Mouse (Mus musculus) heart, embryonic 10.5 days (tissue): Measurements from ENCODE around the gene Igfbp5. TPM values are rescaled to one million over a fixed set of nuclear protein-coding genes. Genes with fewer than 3 reads are reported as not detected.

Experiments
- DNase-seq: peaks from one replicate; pipeline ENCODE4 v3.0.0-alpha.2; 2017; ENCODE audit warnings: low spot score
- H3K27ac ChIP-seq: fragments of 300-500 bp; sonication (generic); 2 replicates; pipeline ENCODE4 v1.5.1; 2016; ENCODE audit warnings: mild to moderate bottlenecking
- H3K27me3 ChIP-seq: fragments of 300-500 bp; sonication (generic); 2 replicates; pipeline ENCODE4 v1.6.1; 2016; ENCODE audit warnings: mild to moderate bottlenecking; ENCODE audit not compliant: poor library complexity, insufficient read depth, severe bottlenecking
- H3K36me3 ChIP-seq: fragments of 300-500 bp; sonication (generic); 2 replicates; pipeline ENCODE4 v1.6.1; 2016; ENCODE audit warnings: mild to moderate bottlenecking, moderate library complexity
- H3K4me1 ChIP-seq: fragments of 300-500 bp; sonication (generic); 2 replicates; pipeline ENCODE4 v1.6.1; 2016; ENCODE audit warnings: mild to moderate bottlenecking
- H3K4me3 ChIP-seq: fragments of 300-500 bp; sonication (generic); 2 replicates; pipeline ENCODE4 v1.5.1; 2016; ENCODE audit warnings: mild to moderate bottlenecking, moderate library complexity
- H3K9me3 ChIP-seq: fragments of 300-500 bp; sonication (generic); 2 replicates; pipeline ENCODE4 v1.6.1; 2016; ENCODE audit warnings: mild to moderate bottlenecking, moderate library complexity
- WGBS: fragments of 180-500 bp; shearing (Covaris S2); methylation state at CpG from one replicate; pipeline ENCODE4 v1.1.7; 2016; 5-methylcytosine and 5-hydroxymethylcytosine counted together
- polyA plus RNA-seq: library from polyadenylated mRNA; unstranded; fragments of >200 nt; fragmentation: Nextera tagmentation; extraction: Ambion mirVana; gene quantifications from 2 replicates; pipeline ENCODE4 v1.2.1, GENCODE M21; 2016

Igfbp5 gene
- polyA plus RNA-seq, 1 experiment from 2014 or later = 178 TPM

DNA sequence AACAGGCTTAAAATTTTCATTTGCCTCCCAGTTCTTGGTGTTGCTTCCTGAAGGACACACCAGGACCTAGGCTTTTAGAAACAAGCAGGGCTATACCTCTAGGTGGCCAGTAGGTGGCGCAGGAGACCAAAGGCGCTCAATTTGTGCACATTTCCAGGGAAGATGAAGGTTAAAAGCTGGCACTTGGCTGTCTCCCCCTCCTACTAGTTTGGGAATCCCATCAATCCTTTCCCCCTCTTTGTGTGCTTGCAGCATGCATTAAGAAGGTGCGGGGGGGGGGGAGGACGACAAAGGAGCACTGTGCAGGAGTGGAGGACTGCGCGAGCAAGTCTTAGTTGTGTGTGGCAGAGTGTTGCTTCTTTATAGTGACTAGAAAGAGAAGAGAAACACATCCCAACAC lies 8.8 kb downstream of the Igfbp5 start:
- 27% methylated on average over 6 of the region's 6 CpGs for WGBS
- Histone ChIP-seq H3K4me1 (peaks cover 41% of the 10 kb centered on the region), H3K4me3 (no peak overlapping the region), H3K27me3 (no peaks in the 10 kb centered on the region), H3K36me3 (peaks cover 73% of the 10 kb centered on the region), H3K27ac (peak overlapping the region; percentile 52; the same call in 1 of the 2 replicates), H3K9me3 (no peaks in the 10 kb centered on the region)
- peak; percentile 84 for DNase-seq

DNA sequence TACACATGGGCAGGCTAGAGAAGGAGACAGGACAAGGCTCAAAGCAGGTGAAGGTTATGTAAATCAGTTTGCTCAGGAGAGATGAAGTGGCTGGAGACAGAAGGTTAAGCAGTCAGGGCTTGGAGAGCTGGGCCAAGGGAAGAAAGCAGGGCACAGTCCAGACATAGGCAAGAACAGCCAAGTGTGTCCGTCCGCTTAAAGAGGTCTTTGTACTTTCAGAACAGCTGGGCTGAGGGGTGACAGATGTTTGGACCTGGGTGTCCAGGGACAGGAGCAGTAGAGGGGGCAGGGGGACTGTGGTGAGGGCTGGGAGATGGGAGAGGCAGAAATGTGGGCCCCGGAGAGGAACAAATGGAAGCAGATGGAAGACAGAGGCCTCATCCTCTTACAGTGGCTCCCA lies 10.4 kb downstream of the Igfbp5 start:
- no peaks in the 10 kb centered on the region for H3K27me3 ChIP-seq
- peaks cover 29% of the 10 kb centered on the region for H3K4me1 ChIP-seq
- WGBS = 89% methylated on average over 3 of the region's 3 CpGs
- H3K9me3 ChIP-seq = no peaks in the 10 kb centered on the region
- no peak for DNase-seq
- peaks cover 88% of the 10 kb centered on the region for H3K36me3 ChIP-seq
- no peak overlapping the region for H3K4me3 ChIP-seq
- H3K27ac ChIP-seq = no peak overlapping the region

DNA sequence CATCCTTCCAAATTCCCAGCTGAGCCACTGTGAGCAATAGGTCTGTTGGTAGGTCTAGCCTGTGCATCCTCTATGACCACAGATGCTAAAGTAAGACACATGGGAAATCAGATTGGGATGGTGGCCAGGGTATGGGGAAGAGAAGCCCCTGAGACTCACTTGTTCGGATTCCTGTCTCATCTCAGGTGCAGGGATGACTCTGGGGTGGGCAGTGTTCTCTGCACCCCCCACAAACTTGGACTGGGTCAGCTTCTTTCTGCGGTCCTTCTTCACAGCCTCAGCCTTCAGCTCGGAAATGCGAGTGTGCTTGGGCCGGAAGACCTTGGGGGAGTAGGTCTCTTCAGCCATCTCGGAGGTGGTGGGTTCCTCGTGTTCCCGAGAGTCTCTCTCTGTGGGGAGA lies 11.0 kb downstream of the Igfbp5 start:
- no peak for DNase-seq
- H3K36me3 ChIP-seq = peaks cover 88% of the 10 kb centered on the region

DNA sequence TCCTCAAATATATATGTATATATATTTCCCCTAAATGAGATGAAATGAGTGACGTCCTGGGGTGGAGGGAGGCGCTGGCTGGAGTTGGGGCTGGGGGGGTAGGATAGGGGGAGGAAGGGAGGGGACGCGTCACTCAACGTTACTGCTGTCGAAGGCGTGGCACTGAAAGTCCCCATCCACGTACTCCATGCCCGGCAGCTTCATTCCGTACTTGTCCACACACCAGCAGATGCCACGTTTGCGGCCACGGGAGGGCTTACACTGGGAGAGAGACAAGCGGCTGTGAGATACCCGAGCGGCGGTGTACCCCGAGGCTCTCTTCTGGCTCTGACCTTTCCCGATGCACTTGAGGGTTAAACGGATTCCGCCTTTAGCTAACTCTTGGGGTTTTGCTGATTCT lies 12.4 kb downstream of the Igfbp5 start:
- H3K9me3 ChIP-seq = no peaks in the 10 kb centered on the region
- H3K27me3 ChIP-seq = no peaks in the 10 kb centered on the region
- H3K36me3 ChIP-seq = peaks cover 86% of the 10 kb centered on the region
- no peak overlapping the region for H3K4me3 ChIP-seq
- DNase-seq = no peak
- peaks cover 15% of the 10 kb centered on the region for H3K4me1 ChIP-seq
- WGBS = 85% methylated on average over 21 of the region's 21 CpGs
- no peak overlapping the region for H3K27ac ChIP-seq

More for the DNA sequence above, 11.0 kb downstream of the Igfbp5 start:
- Histone ChIP-seq H3K27ac (no peak overlapping the region), H3K4me3 (no peak overlapping the region), H3K9me3 (no peaks in the 10 kb centered on the region), H3K27me3 (no peaks in the 10 kb centered on the region), H3K4me1 (peaks cover 23% of the 10 kb centered on the region)
- WGBS = 83% methylated on average over 8 of the region's 8 CpGs

DNA sequence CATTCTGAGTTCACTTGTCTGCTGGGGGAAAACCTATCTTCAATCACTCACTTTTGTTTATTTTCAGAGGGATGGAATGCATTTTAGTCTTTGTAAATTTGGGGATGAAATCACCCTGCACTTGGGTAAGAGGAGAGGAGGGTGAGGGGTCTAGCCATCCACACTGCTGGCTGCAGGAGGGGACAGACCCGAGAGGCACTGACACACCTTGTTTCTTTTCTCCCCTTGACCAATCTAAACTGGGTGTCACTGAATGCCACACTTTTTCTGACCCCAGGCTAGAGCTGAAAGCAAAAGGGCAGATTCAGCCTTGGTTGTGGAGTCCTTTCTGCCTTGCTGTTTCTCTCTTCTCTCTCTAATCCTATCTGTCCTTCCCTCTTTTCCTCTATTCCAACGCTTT lies 13.0 kb downstream of the Igfbp5 start:
- Histone ChIP-seq H3K4me1 (peaks cover 12% of the 10 kb centered on the region), H3K4me3 (no peak overlapping the region), H3K27me3 (no peaks in the 10 kb centered on the region), H3K27ac (no peak overlapping the region), H3K9me3 (no peaks in the 10 kb centered on the region), H3K36me3 (peaks cover 83% of the 10 kb centered on the region)
- WGBS = 60% methylated on average over 2 of the region's 2 CpGs
- no peak for DNase-seq

DNA sequence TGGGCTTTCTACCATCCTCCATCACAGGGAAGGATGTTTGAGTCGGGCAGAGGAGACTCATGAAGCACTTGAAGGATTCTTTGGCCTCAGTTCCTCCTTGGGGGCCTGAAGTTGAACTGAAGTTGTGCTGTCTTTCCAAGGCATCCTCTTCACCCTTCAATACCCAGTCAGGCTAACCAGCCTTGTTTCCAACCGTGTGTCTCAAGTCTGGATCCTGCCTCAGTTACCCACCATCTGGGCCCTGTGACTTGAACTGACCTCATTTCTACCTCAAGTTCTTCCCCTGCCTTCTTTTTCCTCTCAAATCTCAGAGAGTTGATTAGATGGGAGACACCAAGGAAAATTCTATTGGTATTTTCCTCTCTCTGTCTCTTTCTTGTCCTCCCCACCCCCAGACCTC lies 14.2 kb downstream of the Igfbp5 start:
- H3K36me3 ChIP-seq = peaks cover 72% of the 10 kb centered on the region
- WGBS = 76% methylated on average over 2 of the region's 2 CpGs

DNA sequence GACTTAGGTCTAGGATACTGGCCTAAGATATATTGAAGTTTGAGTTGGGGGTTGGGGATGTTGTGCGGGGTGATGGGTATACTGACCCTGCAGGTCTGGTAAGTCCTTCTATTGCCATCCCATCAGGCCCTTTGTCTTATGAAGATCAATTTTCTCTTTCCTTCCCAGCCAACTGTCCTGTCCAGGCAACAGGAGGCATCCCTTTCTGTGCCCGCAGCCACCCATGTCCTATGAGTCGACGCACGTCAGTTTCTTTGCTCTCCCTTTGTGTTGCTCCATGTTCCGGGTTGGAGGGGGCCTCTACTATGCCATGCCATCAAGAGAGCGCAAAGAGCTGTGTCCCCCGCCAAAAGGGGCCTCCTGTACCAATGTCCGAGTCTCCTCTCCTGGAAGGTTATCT lies 14.7 kb downstream of the Igfbp5 start:
- Histone ChIP-seq H3K4me1 (no peaks in the 10 kb centered on the region), H3K9me3 (no peaks in the 10 kb centered on the region), H3K27ac (no peak overlapping the region), H3K36me3 (peaks cover 67% of the 10 kb centered on the region), H3K4me3 (no peak overlapping the region), H3K27me3 (no peaks in the 10 kb centered on the region)
- whole genome bisulfite sequencing = 81% methylated on average over 9 of the region's 9 CpGs
- no peak for DNase-seq

More for the DNA sequence above, 14.2 kb downstream of the Igfbp5 start:
- Histone ChIP-seq H3K4me3 (no peak overlapping the region), H3K27ac (no peak overlapping the region), H3K9me3 (no peaks in the 10 kb centered on the region), H3K27me3 (no peaks in the 10 kb centered on the region), H3K4me1 (no peaks in the 10 kb centered on the region)
- no peak for DNase-seq

DNA sequence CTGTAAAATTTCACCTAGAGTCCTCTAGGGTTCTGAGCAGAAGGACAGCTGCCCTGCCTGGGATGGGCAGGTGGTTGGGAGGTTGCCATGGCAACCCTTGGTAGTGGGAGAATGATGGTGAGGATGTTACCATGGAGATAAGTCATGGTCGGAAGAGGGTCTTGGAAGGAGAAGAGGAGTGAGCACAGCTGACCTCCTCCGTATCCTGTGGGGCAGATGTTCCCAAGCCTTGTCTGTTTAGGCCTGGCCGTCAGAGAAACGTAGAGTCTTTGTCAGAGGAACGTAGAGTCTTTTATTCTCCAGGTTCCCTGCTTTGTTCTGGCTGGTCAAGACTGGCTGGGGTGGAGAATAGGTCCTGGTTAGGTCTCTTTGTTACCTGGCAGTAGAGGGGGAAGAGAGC lies 15.8 kb downstream of the Igfbp5 start:
- Histone ChIP-seq H3K9me3 (no peaks in the 10 kb centered on the region), H3K27me3 (no peaks in the 10 kb centered on the region), H3K4me1 (no peaks in the 10 kb centered on the region), H3K27ac (no peak overlapping the region), H3K4me3 (no peak overlapping the region), H3K36me3 (peaks cover 56% of the 10 kb centered on the region)
- no peak for DNase-seq
- WGBS = 82% methylated on average over 5 of the region's 5 CpGs

DNA sequence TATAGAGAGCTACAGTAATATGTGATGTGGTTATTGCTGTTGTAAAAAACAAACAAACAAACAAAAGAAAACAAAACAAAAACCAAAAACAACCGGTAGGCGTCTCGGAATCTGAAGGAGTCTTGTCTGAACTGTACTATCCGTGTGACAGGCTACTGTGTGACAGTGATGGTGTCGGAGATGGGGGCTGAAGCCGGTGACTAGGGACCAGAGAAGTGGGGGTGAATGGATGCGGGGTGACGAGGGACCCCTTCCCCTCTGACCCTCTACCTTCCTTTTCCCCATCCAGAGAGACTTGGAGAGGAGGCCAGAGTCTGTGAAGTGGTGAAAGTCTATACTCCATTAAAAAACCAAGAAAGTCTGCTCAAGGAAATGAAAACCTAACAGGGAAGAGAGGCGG lies 16.4 kb downstream of the Igfbp5 start:
- Histone ChIP-seq H3K27me3 (no peaks in the 10 kb centered on the region), H3K27ac (no peak overlapping the region), H3K36me3 (peaks cover 50% of the 10 kb centered on the region), H3K9me3 (no peaks in the 10 kb centered on the region), H3K4me1 (no peaks in the 10 kb centered on the region), H3K4me3 (no peak overlapping the region)
- 80% methylated on average over 9 of the region's 9 CpGs for WGBS
- DNase-seq = no peak

DNA sequence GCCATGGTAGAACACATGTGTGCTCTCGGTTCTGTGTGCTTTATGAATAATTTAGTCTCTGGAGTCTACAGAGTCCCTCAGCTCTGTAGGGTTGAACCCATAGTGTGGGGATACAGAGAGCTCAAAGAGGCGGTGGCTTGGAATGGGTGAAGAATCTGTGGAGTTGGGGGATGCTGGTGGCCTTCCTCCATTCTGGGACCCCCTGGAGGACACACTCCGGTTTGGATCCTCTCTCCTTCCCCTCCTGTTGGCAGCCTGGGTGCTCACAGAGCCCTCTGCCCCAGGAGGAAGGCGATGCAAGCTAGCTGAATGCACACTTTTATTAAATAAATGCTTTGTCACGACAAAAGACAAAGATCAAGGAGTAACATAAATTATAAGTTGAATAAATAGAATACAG lies 17.1 kb downstream of the Igfbp5 start:
- peaks cover 44% of the 10 kb centered on the region for H3K36me3 ChIP-seq
- no peak overlapping the region for H3K27ac ChIP-seq
- no peaks in the 10 kb centered on the region for H3K27me3 ChIP-seq
- H3K4me3 ChIP-seq = no peak overlapping the region
- no peaks in the 10 kb centered on the region for H3K4me1 ChIP-seq
- no peak for DNase-seq
- 74% methylated on average over 5 of the region's 5 CpGs for WGBS
- H3K9me3 ChIP-seq = no peaks in the 10 kb centered on the region

DNA sequence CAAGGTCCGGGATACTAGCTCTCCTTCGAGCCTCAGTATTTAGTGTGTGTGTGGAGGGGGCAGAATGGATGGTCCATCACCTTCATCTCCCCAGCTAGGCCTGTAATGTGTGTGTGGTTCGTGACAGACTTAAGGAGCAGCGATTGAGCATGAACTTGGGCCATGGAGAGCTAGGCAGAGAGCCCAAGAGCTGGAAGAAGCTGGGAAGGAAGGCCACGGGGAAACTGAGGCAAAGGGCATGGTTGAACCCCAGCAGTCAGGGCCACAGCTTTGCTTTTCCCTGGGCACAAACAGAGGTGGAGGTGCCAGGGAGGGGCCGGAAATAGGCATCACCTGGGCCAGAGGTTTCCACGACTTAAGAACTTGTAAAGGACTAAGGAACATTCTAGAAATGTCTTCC lies 17.5 kb downstream of the Igfbp5 start:
- no peaks in the 10 kb centered on the region for H3K9me3 ChIP-seq
- no peak overlapping the region for H3K27ac ChIP-seq
- H3K4me1 ChIP-seq = no peaks in the 10 kb centered on the region
- DNase-seq = no peak
- H3K36me3 ChIP-seq = peaks cover 43% of the 10 kb centered on the region
- 80% methylated on average over 7 of the region's 7 CpGs for WGBS
- no peaks in the 10 kb centered on the region for H3K27me3 ChIP-seq
- no peak overlapping the region for H3K4me3 ChIP-seq

DNA sequence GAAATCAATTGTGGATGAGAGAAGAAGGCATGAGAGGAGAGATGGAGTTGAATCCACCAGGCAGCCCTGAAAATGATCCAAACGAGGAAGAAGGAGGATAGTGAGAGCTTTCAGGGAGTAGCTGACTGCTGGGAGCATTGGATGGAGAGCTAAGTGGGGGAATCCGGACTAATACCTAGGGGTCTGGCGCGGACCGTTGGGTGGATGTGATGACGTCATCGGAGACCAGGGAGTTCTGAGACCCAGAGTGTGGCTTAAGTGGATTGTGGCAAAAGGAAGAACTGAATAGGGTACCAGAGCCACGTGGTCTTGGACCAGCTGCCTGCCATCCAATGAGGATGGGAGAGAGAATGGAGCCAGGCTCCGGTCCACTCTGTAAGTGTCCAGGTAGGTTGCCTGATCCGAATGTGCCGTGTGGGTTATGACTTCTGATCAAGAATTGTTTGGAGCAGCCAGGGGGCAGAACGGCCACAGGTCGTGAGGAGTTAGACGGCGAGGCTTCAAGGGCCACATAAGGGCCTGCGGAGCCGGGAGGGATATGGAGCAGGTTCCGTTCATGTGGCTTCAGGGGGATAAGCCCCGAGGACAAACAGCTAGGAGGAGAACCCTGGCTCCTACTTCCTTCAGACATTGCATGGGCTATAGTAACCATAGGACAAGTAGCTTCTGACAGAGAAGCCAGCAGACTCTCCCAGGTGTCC lies 18.3 kb downstream of the Igfbp5 start:
- Histone ChIP-seq H3K27me3 (no peaks in the 10 kb centered on the region), H3K27ac (no peak overlapping the region), H3K4me1 (no peaks in the 10 kb centered on the region), H3K4me3 (no peak overlapping the region), H3K36me3 (peaks cover 40% of the 10 kb centered on the region), H3K9me3 (no peaks in the 10 kb centered on the region)
- no peak for DNase-seq
- WGBS = 76% methylated on average over 19 of the region's 19 CpGs

DNA sequence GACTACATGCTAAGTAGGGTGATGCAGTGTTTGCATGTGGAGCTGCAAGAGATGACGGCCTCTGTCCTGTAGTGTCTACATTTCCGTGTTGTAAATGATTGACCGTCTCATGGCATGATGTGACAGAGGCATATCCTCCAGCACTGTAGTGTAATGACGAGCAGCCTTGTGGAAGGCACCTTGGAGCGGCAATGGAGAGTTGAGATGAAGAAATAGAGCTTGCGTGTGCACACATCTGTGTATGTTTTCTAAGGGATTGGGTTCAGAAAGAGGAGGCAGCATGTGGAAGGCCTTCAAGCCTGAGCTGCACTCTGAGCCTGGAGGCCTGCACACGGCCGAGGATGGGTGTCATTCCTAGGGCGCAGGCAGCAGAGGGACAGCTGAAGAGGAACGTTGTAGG lies 19.0 kb downstream of the Igfbp5 start:
- Histone ChIP-seq H3K4me1 (no peaks in the 10 kb centered on the region), H3K27ac (peak overlapping the region; percentile 23; the same call in 1 of the 2 replicates), H3K9me3 (no peaks in the 10 kb centered on the region), H3K4me3 (no peak overlapping the region), H3K36me3 (peaks cover 35% of the 10 kb centered on the region), H3K27me3 (no peaks in the 10 kb centered on the region)
- DNase-seq = no peak
- 80% methylated on average over 10 of the region's 10 CpGs for WGBS
